Mouse (Mus musculus): ENCODE results near the gene Ms4a12. TPM values are rescaled to one million over a fixed set of nuclear protein-coding genes. Genes with fewer than 3 reads are reported as not detected.
A peak's percentile ranks its signal among the peaks of the same experiment; 100 is the strongest.
"Not testable (repeated sequence)": the region's sequence is repeated elsewhere in the genome, so short reads cannot be mapped to it uniquely, and the experiment has no call there.

The Ms4a12 gene
- not detected for total RNA-seq (2021)
- long read RNA-seq, experiment 1, result 0 reads
- long read RNA-seq, experiment 2, result 0 reads

DNA sequence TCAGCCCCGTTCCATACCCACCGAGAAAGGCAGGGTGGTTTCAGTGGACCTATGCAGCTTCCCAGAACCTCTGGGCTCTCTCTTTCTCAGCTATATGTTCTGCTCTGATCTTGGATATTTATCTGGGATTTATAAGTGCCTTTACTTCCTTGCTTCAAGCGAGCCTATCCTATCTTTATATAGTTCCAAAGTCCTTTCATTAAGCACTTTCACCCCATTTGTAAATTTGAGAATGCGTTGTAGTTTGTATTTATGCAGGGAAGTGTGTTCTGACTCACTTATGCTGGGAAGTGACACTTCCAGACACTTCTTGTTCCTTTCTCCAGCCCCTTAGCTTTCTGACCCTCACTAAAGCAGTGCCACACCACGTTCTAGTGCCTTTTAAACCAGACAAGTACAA lies at the start of gene Ms4a12:
Gene Ms4a12, minus strand, starts transcription at position 101 of the 400 bp plus-strand sequence.
- no peak for DNase-seq (ENCODE audit: low spot score in 2 of 2)

DNA sequence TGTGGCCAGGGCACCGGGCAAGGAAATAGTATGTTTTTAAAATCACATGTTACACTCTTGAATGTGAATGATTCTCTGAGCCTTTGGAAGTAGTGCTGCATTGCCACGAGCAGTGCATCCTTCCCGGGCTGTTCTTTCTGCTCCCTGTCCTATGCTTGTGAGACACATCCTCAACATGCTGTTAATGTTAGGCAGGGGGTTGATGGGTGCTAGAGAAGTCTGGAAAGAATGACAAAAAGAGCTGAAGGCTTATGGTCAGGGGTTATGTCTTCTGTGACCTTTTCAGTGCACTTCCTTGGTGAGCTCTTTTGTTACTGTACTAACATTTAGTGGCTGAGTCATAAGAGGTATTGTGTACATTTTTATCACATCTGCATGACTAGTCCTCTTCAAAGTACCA lies 48.0 kb upstream of the Ms4a12 start:
- no peak for DNase-seq (ENCODE audit: low spot score in 2 of 2)

DNA sequence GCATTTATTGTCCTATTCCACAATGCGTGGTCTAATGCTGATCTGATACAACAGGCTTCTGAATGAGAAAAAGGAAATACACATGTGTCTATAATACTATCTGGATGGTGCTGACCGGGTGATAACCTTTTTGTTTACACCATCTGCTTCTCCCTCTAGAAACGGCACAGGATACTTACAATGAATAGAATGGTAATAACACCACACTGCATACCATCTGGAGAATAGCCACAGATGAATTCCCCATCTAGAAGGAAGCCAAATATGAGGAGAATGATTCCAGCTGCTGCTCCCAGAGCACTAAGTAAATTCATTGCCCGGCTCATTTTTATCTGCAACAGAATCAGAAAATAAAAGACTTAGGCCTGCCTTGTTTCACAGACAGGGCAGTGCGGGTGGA lies 44.2 kb upstream of the Ms4a12 start:
- DNase-seq (ENCODE audit: low spot score in 2 of 2), result no peak

DNA sequence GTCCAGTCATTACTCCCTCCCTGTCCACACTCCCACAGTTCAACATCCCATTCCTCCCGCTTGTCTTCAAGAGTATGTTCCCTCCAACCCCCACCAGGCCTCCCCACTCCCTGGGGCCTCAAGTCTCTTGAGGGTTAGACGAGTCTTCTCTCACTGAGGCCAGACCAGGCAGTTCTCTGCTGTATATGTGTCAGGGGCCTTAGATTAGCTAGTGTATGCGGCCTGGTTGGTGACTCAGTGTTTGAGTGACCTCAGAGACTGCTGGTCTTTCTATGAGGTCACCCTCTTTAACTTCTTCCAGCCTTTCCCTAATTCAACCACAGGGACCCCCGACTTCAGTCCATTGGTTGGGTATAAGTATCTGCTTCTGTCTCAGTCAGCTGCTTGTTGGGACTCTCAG lies 34.7 kb upstream of the Ms4a12 start:
- no peak for DNase-seq (ENCODE audit: low spot score in 2 of 2)

DNA sequence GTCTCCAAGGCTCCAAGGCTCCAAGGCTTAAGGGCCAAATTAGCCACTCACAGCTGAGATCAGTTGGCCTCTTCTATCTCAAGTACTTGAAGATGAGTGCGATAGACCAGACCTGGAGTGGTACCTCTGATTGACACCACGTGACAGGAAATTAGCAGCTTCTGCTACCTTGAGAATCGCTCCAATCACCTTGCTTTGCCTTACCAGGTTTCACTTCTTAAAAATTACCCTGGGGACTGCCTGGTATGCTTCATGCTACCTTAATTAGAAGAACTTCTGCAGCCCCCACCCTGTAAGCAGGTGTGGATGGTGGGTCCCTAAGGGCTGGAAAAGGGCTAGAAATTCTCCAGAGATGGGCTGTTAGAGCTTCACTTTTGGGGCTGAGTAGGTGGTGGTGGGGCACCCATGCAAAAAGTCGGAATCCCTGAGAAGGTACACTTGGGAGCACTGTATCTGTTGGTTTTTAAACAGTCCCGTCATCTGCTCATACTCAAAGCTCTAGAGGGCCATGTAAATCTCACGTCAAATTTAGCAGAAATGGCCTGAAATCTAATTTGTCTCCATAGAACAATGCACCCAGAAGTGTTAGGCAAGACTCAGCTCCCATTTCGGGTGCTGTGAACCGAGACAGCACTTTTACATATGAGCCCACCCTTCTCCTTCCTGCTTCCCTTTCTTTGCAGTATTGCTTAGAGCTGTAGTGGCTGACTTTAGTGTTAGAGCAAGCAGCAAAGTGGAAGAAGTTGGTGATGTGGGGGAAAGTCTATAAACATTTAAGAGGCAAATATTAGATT lies 34.0 kb upstream of the Ms4a12 start, which contains the start of gene Ms4a1:
Gene Ms4a1, minus strand, starts transcription at position 190 of the 794 bp plus-strand sequence.
- DNase-seq (ENCODE audit: low spot score in 2 of 2), result no peak

DNA sequence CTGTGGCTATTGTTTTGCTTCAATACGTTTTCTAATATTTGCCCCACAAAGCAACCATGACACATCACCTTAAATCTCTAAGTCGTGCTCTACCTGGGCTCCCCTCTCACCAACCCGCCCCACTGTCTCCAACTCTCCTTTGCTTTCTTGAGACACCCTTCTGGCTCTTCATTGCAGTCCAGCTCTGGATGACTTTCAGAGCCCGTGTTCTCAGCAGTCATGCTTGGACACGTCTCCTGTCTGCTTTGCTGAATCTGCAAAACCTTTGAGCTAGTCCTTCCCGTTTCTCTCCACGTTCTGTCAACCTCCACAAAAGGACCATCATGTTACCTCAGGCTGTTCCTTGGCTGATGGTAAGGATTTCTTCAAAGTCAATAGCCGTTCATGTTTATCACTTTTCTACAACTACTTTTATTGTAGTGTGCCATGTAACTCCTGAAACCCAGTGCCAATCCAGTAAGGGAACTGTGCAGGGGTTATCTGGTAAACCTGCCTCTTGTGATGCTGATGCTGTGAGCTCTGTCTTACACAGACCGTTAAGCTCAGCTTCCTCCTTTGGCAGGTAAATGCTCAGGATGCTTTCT lies 32.4 kb upstream of the Ms4a12 start:
- DNase-seq (ENCODE audit: low spot score in 2 of 2), result no peak

DNA sequence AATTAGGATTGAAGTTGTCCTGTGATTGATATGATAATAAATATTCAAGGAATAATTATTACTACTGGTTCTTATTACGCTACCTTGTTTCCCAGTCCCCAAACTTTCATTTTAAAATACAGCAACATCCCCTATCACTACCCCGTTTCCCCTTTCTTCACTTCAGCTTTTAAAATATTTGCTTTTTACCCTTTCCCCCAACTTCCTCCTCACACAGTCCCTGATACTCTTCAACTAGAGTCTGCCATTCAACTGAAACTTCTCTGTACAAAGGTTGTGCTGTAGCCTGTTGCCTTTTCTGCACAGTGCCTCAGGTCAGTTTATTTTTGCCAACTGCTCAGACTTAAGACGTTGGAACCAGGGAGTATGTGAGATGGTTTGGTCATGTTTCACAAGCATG lies 31.3 kb upstream of the Ms4a12 start:
- no peak for DNase-seq (ENCODE audit: low spot score in 2 of 2)

DNA sequence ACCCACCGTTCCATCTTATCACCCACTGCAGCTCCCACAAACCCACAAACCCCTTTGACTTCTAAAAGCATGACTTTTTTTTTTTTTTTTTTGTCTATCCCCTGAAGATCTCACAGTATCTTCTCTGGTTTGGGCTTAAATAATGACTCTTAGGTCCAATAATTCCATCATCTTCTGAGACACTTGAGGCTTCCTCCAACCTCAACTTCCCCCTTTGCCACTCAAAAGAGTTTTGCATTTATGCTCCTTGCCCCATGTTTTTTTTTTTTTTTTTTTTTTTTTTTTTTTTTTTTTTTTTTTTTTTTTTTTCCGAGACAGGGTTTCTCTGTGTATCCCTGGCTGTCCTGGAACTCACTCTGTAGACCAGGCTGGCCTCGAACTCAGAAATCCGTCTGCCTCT lies 30.7 kb upstream of the Ms4a12 start:
- not testable (repeated sequence) for DNase-seq (ENCODE audit: low spot score in 2 of 2)

DNA sequence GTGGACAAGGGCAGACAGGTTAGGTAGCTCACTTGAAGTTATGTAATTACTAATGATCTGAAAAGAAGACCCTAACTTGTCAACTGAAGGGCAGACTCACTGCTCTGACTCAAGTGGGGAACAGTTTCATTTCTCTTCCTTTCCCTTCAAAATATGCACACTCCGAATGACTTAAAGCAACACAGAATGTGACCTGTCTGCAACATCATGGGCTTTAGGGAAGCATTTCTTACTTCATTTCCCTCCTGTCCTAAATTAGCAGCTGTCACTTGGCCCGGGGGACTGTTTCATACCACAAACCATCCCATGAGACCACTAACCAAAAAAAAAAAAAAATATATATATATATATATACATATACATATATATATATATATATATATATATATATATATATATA lies 29.3 kb upstream of the Ms4a12 start:
- no peak for DNase-seq (ENCODE audit: low spot score in 2 of 2)

DNA sequence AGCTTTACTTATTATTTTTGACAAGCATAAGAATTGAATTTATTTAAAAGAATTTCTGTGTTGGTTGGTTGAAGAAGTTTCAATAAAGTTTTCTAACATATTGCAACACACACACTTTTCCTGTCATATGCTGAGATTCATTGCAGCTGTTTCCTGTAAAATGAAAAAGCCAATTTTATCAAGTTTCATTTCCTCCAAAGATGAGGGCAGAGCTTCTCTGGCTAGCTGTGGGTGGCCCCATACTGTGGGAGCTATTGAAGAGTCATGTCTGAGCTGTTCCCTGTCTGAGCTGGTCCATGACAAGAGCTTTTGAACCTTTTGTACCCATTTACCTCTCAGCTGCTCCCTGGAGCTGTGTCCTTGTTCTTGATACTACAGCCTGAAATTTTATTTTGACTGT lies 12.0 kb upstream of the Ms4a12 start:
- DNase-seq (ENCODE audit: low spot score in 2 of 2), result no peak

DNA sequence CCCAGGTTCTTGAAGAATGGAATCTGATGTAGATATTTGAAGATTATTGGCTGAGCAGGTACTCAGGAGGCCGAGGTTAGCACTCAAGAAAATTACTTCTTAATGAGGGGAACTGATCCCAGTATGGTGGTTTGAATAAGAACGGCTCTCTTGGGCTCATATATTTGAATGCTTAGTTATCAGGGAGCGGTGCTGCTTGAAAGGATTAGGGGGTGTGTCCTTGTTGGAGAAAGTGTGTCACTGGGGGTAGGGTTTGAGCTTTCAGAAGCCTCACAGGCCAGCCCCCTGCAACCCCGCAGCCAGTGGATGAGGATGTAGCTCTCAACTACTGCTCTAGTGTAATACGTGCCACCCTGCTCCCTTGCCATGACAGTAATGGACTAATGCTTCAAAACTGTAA lies 10.3 kb upstream of the Ms4a12 start:
- no peak for DNase-seq (ENCODE audit: low spot score in 2 of 2)

DNA sequence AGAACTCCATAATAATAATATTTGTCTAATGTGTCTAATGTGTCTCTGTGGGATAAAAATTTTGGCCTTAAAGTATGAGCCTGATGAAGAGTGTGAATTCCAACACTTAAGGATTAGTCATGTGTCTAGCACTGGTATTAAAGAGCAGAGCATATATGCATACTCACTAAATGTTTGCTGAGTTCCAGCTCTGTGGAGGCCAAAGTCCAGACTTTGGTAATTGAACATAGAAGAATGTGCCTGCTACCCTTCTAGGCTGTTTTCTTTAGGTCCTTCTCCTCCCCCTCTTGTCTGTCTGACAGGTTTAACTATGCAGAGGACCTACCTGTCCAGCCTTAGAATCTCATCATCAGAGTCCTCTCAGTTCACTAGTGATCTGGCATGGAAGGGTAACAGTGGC lies 3.6 kb upstream of the Ms4a12 start:
- DNase-seq (ENCODE audit: low spot score in 2 of 2), result no peak

DNA sequence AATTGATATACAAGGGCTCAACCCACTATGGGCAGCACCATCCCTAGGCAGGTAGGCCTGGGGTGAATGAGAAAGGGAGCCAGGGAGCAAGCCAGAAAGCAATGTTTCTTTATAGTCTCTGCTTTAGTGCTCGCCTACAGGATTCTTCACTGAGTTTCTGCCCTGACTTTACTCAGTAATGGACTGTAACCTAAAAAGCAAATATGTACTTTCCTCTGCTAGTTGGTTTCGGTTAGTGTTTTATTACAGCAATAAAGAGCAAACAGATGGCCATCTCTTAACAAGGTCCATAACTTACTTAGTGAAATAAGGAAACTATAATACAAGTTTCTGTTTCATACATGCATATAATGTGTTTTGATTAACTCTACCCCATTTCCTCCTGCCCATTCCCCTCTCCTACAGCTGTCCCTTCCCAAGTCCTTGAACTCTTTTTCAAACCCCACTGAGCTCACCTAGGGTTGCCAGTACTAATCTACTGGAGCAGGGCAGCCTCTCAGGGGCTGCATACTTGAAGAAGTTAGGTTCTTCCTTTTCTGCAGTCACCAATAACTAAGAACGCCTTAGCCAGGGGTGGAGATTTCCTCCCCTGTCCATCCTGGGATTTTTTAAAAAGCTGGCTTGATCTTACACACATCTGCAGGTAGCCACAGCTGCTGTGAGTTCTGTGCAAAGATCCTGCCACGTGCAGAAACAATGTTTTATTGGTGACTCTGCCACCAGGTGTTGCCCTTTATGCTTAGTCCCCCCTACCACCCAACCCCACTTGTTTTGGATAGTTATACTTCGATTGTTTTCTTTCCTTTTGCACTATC lies 2.9 kb upstream of the Ms4a12 start:
- DNase-seq (ENCODE audit: low spot score in 2 of 2), result no peak

DNA sequence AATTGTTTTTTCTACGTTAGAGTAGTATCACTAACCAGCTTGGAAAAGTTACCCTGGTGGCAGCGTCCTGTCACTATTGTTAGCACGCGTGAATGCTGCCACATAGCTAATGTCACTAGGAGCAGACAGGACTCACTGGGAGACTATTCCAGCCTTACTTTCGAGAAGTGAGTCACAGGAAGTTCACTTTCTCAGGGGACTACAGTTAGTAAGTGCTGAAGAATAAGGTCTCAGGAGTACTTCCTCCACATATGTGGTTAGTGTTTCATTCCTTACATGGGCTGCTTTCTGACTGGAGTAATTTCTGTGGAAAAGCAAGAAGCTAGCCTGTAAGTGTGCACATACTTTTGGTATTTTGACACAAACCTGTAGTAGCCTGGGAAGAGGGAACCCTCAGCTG lies 2.0 kb upstream of the Ms4a12 start:
- no peak for DNase-seq (ENCODE audit: low spot score in 2 of 2)

DNA sequence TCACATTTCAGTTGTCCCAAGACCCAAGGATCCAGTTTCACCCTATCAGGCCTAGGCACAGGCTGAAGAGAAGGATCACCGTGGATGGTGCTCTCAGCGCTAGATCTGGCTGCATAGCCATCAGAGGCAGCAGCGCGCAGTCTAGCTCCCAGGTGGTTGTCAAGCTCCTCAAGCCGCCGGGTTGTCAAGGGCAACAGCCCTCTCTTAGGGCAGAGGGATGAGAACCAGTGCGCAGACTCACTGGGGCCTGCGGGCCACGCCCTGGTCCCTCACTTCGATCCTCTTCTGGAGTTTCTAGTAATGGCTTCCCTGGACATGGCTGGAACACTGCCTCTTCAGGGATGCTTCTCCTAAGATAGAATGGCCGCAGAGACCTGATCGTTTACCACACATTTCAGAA lies 35.7 kb downstream of the Ms4a12 start, which contains the start of gene Ms4a13:
Gene Ms4a13, minus strand, starts transcription at position 192 of the 400 bp plus-strand sequence.
- no peak for DNase-seq (ENCODE audit: low spot score in 2 of 2)

DNA sequence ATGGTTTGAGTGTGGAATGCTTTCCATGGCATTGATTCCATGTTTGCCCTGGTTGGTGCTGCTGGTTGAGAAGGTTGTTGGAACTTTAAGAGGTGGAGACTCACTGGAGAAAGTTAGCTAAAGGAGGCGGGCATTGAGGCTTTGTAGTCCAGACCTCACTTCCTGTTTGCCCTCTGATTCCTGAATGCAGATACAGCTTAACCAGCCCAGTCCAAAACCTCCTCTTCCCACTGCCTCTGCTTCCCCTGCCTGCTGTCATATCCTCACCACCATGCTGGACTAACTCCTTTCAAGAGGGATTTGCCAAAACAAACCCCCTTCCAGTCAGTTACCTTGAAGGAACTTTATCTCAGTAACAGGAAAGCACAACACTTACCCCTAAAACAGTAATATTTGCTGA lies 39.7 kb downstream of the Ms4a12 start:
- no peak for DNase-seq (ENCODE audit: low spot score in 2 of 2)

DNA sequence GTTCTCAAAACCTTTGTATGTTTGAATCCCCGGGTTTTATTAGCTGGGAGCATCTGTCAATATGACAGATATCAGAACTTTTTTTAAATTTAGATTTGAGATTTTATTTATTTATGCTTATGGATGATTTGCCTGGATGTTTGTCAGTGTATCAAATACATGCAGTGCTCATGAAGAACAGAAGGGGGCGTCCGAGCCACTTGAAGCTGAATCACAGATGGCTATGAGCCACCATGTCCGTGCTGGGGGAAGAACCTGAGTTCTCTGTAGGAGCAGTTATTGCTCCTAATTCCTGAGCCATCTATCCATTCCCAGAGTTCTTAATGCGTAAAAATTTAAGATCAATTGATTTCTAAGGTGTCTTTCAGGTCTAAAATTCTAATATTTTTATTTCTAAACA lies 48.1 kb downstream of the Ms4a12 start:
- no peak for DNase-seq (ENCODE audit: low spot score in 2 of 2)

DNA sequence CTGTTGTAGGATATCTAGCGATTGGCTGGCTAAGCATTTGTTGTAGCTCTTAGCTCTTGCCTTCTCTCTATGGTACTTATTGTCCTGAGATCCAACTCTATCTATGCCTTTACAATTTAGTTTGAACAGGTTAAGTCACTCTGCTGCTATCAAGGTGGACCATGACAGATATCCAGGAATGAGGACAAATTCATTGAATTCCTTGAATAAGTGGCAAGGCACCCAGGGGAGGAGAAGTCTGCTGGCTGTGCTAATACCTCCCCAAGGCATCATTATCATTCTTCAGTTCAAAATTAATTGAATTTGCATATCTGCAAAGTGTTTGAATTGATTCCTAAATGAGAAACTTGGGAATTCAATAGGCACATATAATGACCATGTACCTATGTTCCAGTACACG lies 54.8 kb downstream of the Ms4a12 start:
- no peak for DNase-seq (ENCODE audit: low spot score in 2 of 2)

DNA sequence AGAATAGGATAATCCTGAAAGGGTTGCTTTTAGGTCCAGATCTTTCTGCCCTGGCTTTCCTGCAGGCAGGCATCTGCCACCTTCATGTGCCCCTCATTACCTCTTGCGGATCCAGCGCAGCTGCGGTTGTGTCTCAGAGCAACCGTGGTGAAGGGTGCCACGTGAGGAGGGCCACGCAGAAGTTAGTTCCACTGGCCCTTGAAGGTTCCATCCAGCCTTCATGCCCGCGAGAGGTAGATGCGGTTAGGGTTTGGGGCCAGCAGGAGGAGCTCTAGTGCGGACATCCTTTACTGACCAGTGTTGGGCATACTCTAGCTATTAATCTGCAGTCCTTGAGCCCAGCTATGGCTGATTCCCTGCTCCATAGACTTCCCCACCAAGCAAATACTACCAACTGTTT lies 67.1 kb downstream of the Ms4a12 start, which contains the start of gene 1700025F22Rik:
Gene 1700025F22Rik, minus strand, starts transcription at position 149 of the 400 bp plus-strand sequence.
- DNase-seq (ENCODE audit: low spot score in 2 of 2), result peak in 1 of 2 experiments; percentile 3

Measured in adrenal gland, postnatal 4 days (tissue).